Mouse (Mus musculus): ENCODE data around the gene Plxdc1.

GRCm38 (mm10) chr11:97949703-97950475, 36.4 kb downstream of the Plxdc1 start:
- TF ChIP-seq CTCF (IDR thresholded peaks at IDR 0.05; ENCODE audit: low read depth) (no peak), EP300 (optimal IDR thresholded peaks at IDR 0.05) (no peak)

All from stomach, postnatal 0 days (tissue).